Mouse (Mus musculus) embryonic facial prominence, embryonic 10.5 days (tissue): Measurements from ENCODE around the gene Coro2b. TPM values are rescaled to one million over a fixed set of nuclear protein-coding genes. Genes with fewer than 3 reads are reported as not detected.

Experiments used
- polyA plus RNA-seq: library from polyadenylated mRNA; unstranded; fragments of >200 nt; fragmentation: Nextera tagmentation; extraction: Ambion mirVana; gene quantifications from 2 replicates; pipeline ENCODE4 v1.2.1, GENCODE M21; 2016

Coro2b gene
- polyA plus RNA-seq, 1 experiment from 2014 or later = 7.6 TPM

Other genes starting within 250 kb of the Coro2b start
- gene Anp32a, start 195.8 kb downstream of the Coro2b start, polyA plus RNA-seq = 208 and 232 TPM in 2 replicates
- 2.0 and 2.2 TPM in 2 replicates for gene Itga11, start 140.8 kb upstream of the Coro2b start, polyA plus RNA-seq